Mouse (Mus musculus): ENCODE results near the gene Pde4d. TPM values are rescaled to one million over a fixed set of nuclear protein-coding genes. Genes with fewer than 3 reads are reported as not detected.
A peak's percentile ranks its signal among the peaks of the same experiment; 100 is the strongest.

Pde4d gene
- polyA plus RNA-seq, 1 experiment, result 33.8 TPM

- H3K27me3 ChIP-seq (ENCODE audit: control insufficient read depth, insufficient read depth, low read length), result no peaks in the 10 kb centered on the region
- 95% methylated on average over 8 of the region's 8 CpGs for WGBS
- no peak overlapping the region for H3K27ac ChIP-seq (ENCODE audit: insufficient read depth, low read length)
- H3K4me3 ChIP-seq (replicated peaks; ENCODE audit: insufficient read depth, low read depth, low read length), result no peak overlapping the region
- TF ChIP-seq POLR2A (IDR thresholded peaks at IDR 0.05; ENCODE audit: borderline replicate concordance, insufficient read depth, low read length), result no peak
- no peak for TF ChIP-seq CTCF (IDR thresholded peaks at IDR 0.05; ENCODE audit: borderline replicate concordance, insufficient read depth, low read depth, low read length)
- DNase-seq, result no peak
- H3K4me1 ChIP-seq (ENCODE audit: control insufficient read depth, insufficient read depth, low read length), result peaks cover 3% of the 10 kb centered on the region; the same call in 1 of the 2 replicates
Measured at GRCm38 (mm10) chr13:109068258-109069219, 618.8 kb downstream of the Pde4d start.

- DNase-seq, result no peak
- no peak overlapping the region for H3K27ac ChIP-seq (ENCODE audit: insufficient read depth, low read length)
- H3K4me1 ChIP-seq (ENCODE audit: control insufficient read depth, insufficient read depth, low read length), result no peaks in the 10 kb centered on the region
- no peak overlapping the region for H3K4me3 ChIP-seq (replicated peaks; ENCODE audit: insufficient read depth, low read depth, low read length)
- H3K27me3 ChIP-seq (ENCODE audit: control insufficient read depth, insufficient read depth, low read length), result no peaks in the 10 kb centered on the region
- 83% methylated on average over 2 of the region's 2 CpGs for WGBS
- no peak for TF ChIP-seq POLR2A (IDR thresholded peaks at IDR 0.05; ENCODE audit: borderline replicate concordance, insufficient read depth, low read length)
Measured at GRCm38 (mm10) chr13:109073371-109073770, 623.6 kb downstream of the Pde4d start.

- TF ChIP-seq POLR2A (IDR thresholded peaks at IDR 0.05; ENCODE audit: borderline replicate concordance, insufficient read depth, low read length), result no peak
- no peak for TF ChIP-seq CTCF (IDR thresholded peaks at IDR 0.05; ENCODE audit: borderline replicate concordance, insufficient read depth, low read depth, low read length)
- DNase-seq, result peak in 1 of 2 experiments; percentile 30
- no peak overlapping the region for H3K27ac ChIP-seq (ENCODE audit: insufficient read depth, low read length)
- H3K4me3 ChIP-seq (replicated peaks; ENCODE audit: insufficient read depth, low read depth, low read length), result no peak overlapping the region
- no peaks in the 10 kb centered on the region for H3K4me1 ChIP-seq (ENCODE audit: control insufficient read depth, insufficient read depth, low read length)
- 30% methylated on average over 4 of the region's 4 CpGs for WGBS
- H3K27me3 ChIP-seq (ENCODE audit: control insufficient read depth, insufficient read depth, low read length), result no peaks in the 10 kb centered on the region
Measured at GRCm38 (mm10) chr13:109074078-109074477, 624.3 kb downstream of the Pde4d start.

- WGBS, result 32% methylated on average over 3 of the region's 3 CpGs
- no peaks in the 10 kb centered on the region for H3K27me3 ChIP-seq (ENCODE audit: control insufficient read depth, insufficient read depth, low read length)
Measured at GRCm38 (mm10) chr13:109092654-109093053, 642.9 kb downstream of the Pde4d start.

GRCm38 (mm10) chr13:109096654-109097053 lies 646.9 kb downstream of the Pde4d start:
- H3K4me3 ChIP-seq (replicated peaks; ENCODE audit: insufficient read depth, low read depth, low read length), result no peak overlapping the region
- H3K27ac ChIP-seq (ENCODE audit: insufficient read depth, low read length), result no peak overlapping the region
- peaks cover 2% of the 10 kb centered on the region; the same call in 1 of the 2 replicates for H3K4me1 ChIP-seq (ENCODE audit: control insufficient read depth, insufficient read depth, low read length)
- DNase-seq, result no peak
- H3K27me3 ChIP-seq (ENCODE audit: control insufficient read depth, insufficient read depth, low read length), result no peaks in the 10 kb centered on the region
- WGBS, result 92% methylated on average over 2 of the region's 2 CpGs
- TF ChIP-seq POLR2A (IDR thresholded peaks at IDR 0.05; ENCODE audit: borderline replicate concordance, insufficient read depth, low read length), result no peak
- TF ChIP-seq CTCF (IDR thresholded peaks at IDR 0.05; ENCODE audit: borderline replicate concordance, insufficient read depth, low read depth, low read length), result no peak

More at GRCm38 (mm10) chr13:109092654-109093053, 642.9 kb downstream of the Pde4d start:
- no peak for TF ChIP-seq POLR2A (IDR thresholded peaks at IDR 0.05; ENCODE audit: borderline replicate concordance, insufficient read depth, low read length)
- no peak for TF ChIP-seq CTCF (IDR thresholded peaks at IDR 0.05; ENCODE audit: borderline replicate concordance, insufficient read depth, low read depth, low read length)
- Histone ChIP-seq H3K27ac (ENCODE audit: insufficient read depth, low read length) (no peak overlapping the region), H3K4me1 (ENCODE audit: control insufficient read depth, insufficient read depth, low read length) (peaks cover 2% of the 10 kb centered on the region; the same call in 1 of the 2 replicates), H3K4me3 (replicated peaks; ENCODE audit: insufficient read depth, low read depth, low read length) (no peak overlapping the region)
- peak; percentile 48 to 84 for DNase-seq

GRCm38 (mm10) chr13:109116004-109116341 lies 666.2 kb downstream of the Pde4d start:
- Histone ChIP-seq H3K4me1 (ENCODE audit: control insufficient read depth, insufficient read depth, low read length) (peaks cover 7% of the 10 kb centered on the region; the same call in 1 of the 2 replicates), H3K27me3 (ENCODE audit: control insufficient read depth, insufficient read depth, low read length) (no peaks in the 10 kb centered on the region), H3K27ac (ENCODE audit: insufficient read depth, low read length) (peak overlapping the region; percentile 90), H3K4me3 (replicated peaks; ENCODE audit: insufficient read depth, low read depth, low read length) (peak overlapping the region; percentile 93)
- WGBS, result 0% methylated on average over 8 of the region's 8 CpGs
- peak in 1 of 2 experiments; percentile 94 for DNase-seq
- TF ChIP-seq POLR2A (IDR thresholded peaks at IDR 0.05; ENCODE audit: borderline replicate concordance, insufficient read depth, low read length) (peak; percentile 40; the same call in 1 of the 2 replicates), CTCF (IDR thresholded peaks at IDR 0.05; ENCODE audit: borderline replicate concordance, insufficient read depth, low read depth, low read length) (no peak)

GRCm38 (mm10) chr13:109116342-109117201 lies 666.8 kb downstream of the Pde4d start:
- peak overlapping the region; percentile 93 for H3K4me3 ChIP-seq (replicated peaks; ENCODE audit: insufficient read depth, low read depth, low read length)
- WGBS, result under 1% methylated on average over 57 of the region's 63 CpGs
- H3K27ac ChIP-seq (ENCODE audit: insufficient read depth, low read length), result peak overlapping the region; percentile 91
- peak; percentile 68 to 88 for DNase-seq
- H3K27me3 ChIP-seq (ENCODE audit: control insufficient read depth, insufficient read depth, low read length), result no peaks in the 10 kb centered on the region
- H3K4me1 ChIP-seq (ENCODE audit: control insufficient read depth, insufficient read depth, low read length), result peaks cover 7% of the 10 kb centered on the region; the same call in 1 of the 2 replicates
- peak; percentile 30; the same call in 1 of the 2 replicates for TF ChIP-seq CTCF (IDR thresholded peaks at IDR 0.05; ENCODE audit: borderline replicate concordance, insufficient read depth, low read depth, low read length)
- no peak for TF ChIP-seq POLR2A (IDR thresholded peaks at IDR 0.05; ENCODE audit: borderline replicate concordance, insufficient read depth, low read length)
